Mouse (Mus musculus): ENCODE data around the gene Armh2.

DNA sequence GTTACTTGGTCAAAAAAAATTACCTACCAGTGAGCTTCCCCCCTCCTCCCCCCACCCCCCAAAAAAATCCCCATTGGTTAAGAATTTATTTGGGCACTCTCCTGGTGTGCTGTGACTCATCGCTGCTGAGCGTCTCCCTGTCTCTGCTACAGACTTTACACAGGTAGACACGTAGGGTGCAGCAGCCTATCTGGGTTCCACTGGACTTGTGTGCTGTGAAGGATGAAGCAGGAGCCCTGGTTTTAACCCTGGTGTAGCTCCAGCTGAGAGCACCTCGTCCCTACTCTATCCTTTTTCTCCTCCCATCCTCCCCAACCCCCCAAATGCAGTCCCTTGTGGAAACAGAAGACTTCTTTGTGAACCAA lies 16.7 kb upstream of the Armh2 start:
- no peak for TF ChIP-seq POLR2A (IDR thresholded peaks at IDR 0.05; ENCODE audit: borderline replicate concordance, control insufficient read depth, low read depth, low read length)
- no peak for TF ChIP-seq CTCF (IDR thresholded peaks at IDR 0.05; ENCODE audit: control insufficient read depth, insufficient read depth, low read length)

Data from bone marrow, adult 2 months (tissue).